Mouse (Mus musculus) ES-Bruce4 (cell line): ENCODE data around the gene Uroc1.

Experiments used
- EP300 ChIP-seq: IDR thresholded peaks from 2 replicates; pipeline ENCODE4 v1.6.1; 2011; ENCODE audit warnings: low read depth, low read length; ENCODE audit not compliant: insufficient read depth
- POLR2A ChIP-seq: IDR thresholded peaks from one replicate; pipeline ENCODE4 v1.8.1; 2011; ENCODE audit warnings: low read length; ENCODE audit not compliant: insufficient read depth

DNA sequence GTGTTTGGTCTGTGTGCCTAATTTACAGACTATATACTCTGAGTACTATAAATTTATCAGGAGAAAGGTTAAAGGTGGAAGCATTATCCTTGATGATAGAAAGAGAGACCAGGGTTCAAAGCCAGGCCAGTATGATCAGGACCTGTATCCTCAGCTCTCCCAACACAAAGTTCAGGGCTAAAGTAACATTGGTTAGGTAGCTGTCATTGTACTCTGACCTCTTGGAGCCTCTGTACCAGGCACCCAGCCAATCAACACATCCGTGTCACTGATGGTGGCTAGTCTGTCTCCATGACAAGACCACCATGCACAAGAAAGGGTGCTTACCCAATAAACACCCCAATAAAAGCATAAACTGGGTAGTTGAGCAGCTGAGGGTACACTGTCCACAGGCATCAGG lies 77.9 kb downstream of the Uroc1 start:
- no peak for TF ChIP-seq POLR2A
- no peak for TF ChIP-seq EP300
